Mouse (Mus musculus): ENCODE measurements around the gene Bcl2. TPM values are rescaled to one million over a fixed set of nuclear protein-coding genes. Genes with fewer than 3 reads are reported as not detected.

Bcl2 gene
- polyA plus RNA-seq, 1 experiment from 2014 or later: 2.4 TPM

DNA sequence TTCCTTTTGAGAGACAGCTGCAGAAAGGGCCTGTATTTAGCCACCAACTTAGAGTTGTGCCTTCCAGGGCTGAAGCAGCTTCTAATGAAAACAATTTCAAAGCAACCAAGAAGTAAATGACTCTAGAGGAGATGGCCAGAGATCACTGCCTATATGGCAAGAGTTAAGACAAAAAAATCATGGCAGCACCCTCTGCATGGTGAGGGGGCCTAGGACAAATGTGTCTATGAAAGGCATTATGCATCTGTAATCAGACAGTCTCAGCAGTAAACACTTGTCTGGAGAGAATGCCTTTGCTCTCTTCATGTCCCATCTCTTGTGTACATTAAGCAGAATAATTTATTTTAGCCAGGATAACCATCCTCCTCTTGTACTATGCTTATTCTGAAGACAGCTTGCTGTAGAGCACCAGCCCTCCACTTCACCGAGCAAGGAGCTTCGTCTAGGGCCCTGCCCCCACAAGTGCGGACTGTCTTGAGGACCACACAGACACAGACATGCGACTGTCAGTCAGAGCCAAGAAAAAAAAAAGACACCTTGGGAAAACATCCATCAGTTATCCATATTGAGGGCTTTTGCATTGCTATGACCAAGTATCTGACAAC, 126.1 kb downstream of the Bcl2 start:
- Histone ChIP-seq H3K9me3 (replicated peaks) (no peaks in the 10 kb centered on the region), H3K27me3 (replicated peaks) (no peaks in the 10 kb centered on the region), H3K4me3 (no peak overlapping the region), H3K4me1 (no peaks in the 10 kb centered on the region), H3K27ac (no peak overlapping the region), H3K36me3 (no peaks in the 10 kb centered on the region), H3K9ac (no peak overlapping the region), H3K4me2 (no peak overlapping the region)
- 77% methylated on average over 4 of the region's 4 CpGs for WGBS (ENCODE audit: insufficient replicate concordance)
- ATAC-seq: no peak

DNA sequence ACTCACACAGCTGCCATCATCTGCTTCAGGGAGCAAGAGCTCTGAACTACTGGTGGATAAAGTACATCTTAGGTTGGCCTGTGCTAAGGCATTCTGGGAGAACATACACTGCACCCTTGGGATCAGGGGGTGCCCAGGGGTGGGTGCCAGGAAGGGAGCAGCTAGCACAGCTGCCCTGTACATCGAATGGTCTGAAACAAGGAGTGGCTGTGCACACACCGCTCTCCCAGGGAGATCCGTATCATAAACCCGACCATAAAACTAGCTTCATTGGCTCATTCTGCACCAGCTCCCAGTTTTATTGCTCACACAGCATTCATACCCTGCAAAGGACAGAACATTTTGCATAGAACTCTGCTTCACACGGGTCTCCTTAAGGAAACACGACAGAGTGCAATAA, 127.3 kb downstream of the Bcl2 start:
- Histone ChIP-seq H3K4me3 (no peak overlapping the region), H3K9me3 (replicated peaks) (no peaks in the 10 kb centered on the region), H3K9ac (no peak overlapping the region), H3K4me2 (no peak overlapping the region), H3K36me3 (no peaks in the 10 kb centered on the region), H3K4me1 (no peaks in the 10 kb centered on the region), H3K27ac (no peak overlapping the region), H3K27me3 (replicated peaks) (no peaks in the 10 kb centered on the region)
- 75% methylated on average over 6 of the region's 6 CpGs for WGBS (ENCODE audit: insufficient replicate concordance)
- no peak for ATAC-seq

- no peak for ATAC-seq
- Histone ChIP-seq H3K27ac (no peak overlapping the region), H3K4me1 (no peaks in the 10 kb centered on the region), H3K27me3 (replicated peaks) (no peaks in the 10 kb centered on the region), H3K4me2 (no peak overlapping the region), H3K9ac (no peak overlapping the region), H3K9me3 (replicated peaks) (no peaks in the 10 kb centered on the region), H3K4me3 (no peak overlapping the region), H3K36me3 (no peaks in the 10 kb centered on the region)
These were observed 128.7 kb downstream of the Bcl2 start for GRCm38 (mm10) chr1:106585349-106585748.

DNA sequence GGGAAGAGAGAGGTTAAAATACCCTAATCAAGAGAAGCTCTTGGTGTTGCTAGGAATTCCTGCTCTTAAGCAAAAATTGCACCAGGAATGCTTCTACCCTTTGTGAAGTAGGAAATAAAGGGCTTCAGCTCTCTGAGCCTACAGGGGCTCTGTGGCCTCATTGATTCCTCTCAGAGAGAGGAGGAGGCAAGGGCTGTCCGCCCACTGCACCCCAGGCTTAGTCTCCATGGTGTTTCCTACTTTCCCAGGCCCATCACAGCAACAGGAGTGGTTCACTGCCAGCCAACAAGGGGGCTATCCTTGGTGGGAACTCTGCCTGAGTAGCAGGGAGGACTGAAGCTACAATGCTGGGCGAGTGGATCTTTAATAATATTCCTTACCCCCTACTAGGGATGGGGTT, 129.2 kb downstream of the Bcl2 start:
- WGBS (ENCODE audit: insufficient replicate concordance): 52% methylated on average over 2 of the region's 2 CpGs
- H3K4me3 ChIP-seq: no peak overlapping the region
- H3K27me3 ChIP-seq (replicated peaks): no peaks in the 10 kb centered on the region
- H3K4me1 ChIP-seq: no peaks in the 10 kb centered on the region
- no peak overlapping the region for H3K27ac ChIP-seq
- no peak for ATAC-seq
- H3K4me2 ChIP-seq: no peak overlapping the region
- H3K9me3 ChIP-seq (replicated peaks): no peaks in the 10 kb centered on the region
- no peaks in the 10 kb centered on the region for H3K36me3 ChIP-seq
- H3K9ac ChIP-seq: no peak overlapping the region

GRCm38 (mm10) chr1:106584273-106584672, 129.8 kb downstream of the Bcl2 start:
- no peak overlapping the region for H3K9ac ChIP-seq
- H3K36me3 ChIP-seq: no peaks in the 10 kb centered on the region
- no peaks in the 10 kb centered on the region for H3K27me3 ChIP-seq (replicated peaks)
- no peak overlapping the region for H3K4me2 ChIP-seq
- H3K9me3 ChIP-seq (replicated peaks): no peaks in the 10 kb centered on the region
- H3K4me1 ChIP-seq: no peaks in the 10 kb centered on the region
- 62% methylated on average over 4 of the region's 4 CpGs for WGBS (ENCODE audit: insufficient replicate concordance)
- no peak for ATAC-seq
- H3K27ac ChIP-seq: no peak overlapping the region
- H3K4me3 ChIP-seq: no peak overlapping the region

DNA sequence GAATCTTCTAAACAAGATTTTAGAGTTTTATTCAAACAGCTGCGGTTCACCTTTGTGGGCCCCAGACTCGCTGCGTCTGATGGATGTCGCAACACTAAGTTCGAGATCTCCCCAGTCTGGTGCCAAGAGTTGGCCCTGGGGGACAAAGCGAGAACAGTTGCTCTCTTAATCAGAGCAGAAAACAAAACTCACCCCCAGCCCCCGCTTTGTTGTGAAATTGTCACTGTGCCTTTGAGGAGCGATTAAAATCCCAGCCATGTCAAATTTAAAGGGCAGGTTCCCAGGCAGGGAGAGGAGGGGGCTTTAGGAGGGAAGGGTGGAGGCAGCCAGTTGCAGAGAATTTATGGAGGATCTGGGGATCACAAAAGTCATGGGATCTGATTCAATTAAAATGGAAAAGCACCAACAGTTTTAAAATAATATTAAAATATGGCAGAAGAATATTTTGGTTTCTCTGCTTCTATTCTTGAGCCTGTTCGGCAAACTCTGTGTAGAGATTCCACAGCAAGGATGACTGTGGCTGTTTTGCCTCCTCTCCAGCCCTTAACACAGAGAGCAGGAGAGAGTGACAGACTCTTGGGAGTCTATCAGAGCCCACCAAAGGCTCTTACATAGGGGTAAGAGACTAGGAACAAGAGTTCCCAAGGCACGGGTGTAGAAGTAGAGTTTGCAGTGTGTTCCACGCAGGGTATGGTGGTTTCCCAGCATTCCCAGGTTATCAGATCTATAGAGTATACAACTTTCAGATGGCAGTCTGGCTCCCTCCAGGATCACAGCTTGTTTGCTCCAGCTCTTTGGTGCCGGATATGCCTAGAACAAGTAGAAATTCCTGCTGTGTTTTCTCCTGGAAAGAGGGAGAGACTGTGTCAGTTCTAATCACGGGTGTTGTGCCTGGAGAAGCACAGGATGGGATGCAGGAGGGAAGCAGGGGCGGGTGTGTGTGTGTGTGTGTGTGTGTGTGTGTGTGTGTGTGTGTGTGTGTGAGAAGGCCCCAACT, 130.5 kb downstream of the Bcl2 start:
- Histone ChIP-seq H3K36me3 (no peaks in the 10 kb centered on the region), H3K4me3 (no peak overlapping the region), H3K27ac (no peak overlapping the region), H3K27me3 (replicated peaks) (no peaks in the 10 kb centered on the region), H3K9ac (no peak overlapping the region), H3K4me2 (no peak overlapping the region), H3K9me3 (replicated peaks) (no peaks in the 10 kb centered on the region), H3K4me1 (no peaks in the 10 kb centered on the region)
- WGBS (ENCODE audit: insufficient replicate concordance): 63% methylated on average over 14 of the region's 14 CpGs
- no peak for ATAC-seq

DNA sequence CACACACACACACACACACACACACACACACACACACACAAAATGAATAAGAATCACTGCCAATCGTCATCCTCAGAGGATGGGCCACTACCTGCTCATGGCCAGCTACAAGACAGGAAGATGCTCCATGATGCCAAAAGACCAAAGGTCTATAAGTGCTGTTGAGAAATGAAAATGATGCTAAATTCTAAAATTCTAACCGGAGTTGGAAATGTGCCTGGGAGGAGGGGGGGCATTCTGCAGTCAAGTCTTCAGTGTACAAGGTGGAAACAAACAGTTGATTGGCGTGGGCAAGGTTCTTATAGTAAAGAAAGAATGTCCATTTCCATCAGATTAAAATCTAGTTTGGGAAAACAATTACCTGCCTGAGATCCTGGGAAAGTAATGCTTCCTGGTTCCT, 131.3 kb downstream of the Bcl2 start:
- H3K9me3 ChIP-seq (replicated peaks): no peaks in the 10 kb centered on the region
- no peak overlapping the region for H3K9ac ChIP-seq
- no peaks in the 10 kb centered on the region for H3K27me3 ChIP-seq (replicated peaks)
- no peak for ATAC-seq
- WGBS (ENCODE audit: insufficient replicate concordance): 70% methylated on average over 3 of the region's 3 CpGs
- H3K4me2 ChIP-seq: no peak overlapping the region
- H3K4me1 ChIP-seq: no peaks in the 10 kb centered on the region
- H3K27ac ChIP-seq: no peak overlapping the region
- no peaks in the 10 kb centered on the region for H3K36me3 ChIP-seq
- no peak overlapping the region for H3K4me3 ChIP-seq

DNA sequence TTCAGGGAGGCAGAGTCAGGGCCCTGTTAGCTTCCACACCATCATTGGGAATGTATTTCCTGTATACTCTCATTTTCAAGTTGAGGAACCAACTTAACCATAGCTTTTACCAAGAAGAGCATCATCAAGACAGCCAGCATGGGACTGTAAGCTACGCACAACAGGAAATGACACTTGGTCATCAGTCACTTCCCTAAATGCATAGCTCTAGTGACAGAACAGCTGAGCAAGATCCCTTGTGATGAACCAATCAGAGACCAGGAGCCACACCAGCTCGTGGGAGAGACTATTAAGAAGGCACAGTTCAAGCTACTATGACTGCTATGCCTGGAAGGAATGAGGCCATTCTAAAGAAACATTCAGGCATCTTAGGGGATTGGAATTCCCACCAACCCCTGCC, 132.3 kb downstream of the Bcl2 start:
- Histone ChIP-seq H3K9me3 (replicated peaks) (no peaks in the 10 kb centered on the region), H3K27me3 (replicated peaks) (no peaks in the 10 kb centered on the region), H3K36me3 (no peaks in the 10 kb centered on the region), H3K9ac (no peak overlapping the region), H3K4me3 (no peak overlapping the region), H3K4me1 (no peaks in the 10 kb centered on the region), H3K4me2 (no peak overlapping the region), H3K27ac (no peak overlapping the region)
- no peak for ATAC-seq
- 20% methylated on average over 2 of the region's 2 CpGs for WGBS (ENCODE audit: insufficient replicate concordance)

DNA sequence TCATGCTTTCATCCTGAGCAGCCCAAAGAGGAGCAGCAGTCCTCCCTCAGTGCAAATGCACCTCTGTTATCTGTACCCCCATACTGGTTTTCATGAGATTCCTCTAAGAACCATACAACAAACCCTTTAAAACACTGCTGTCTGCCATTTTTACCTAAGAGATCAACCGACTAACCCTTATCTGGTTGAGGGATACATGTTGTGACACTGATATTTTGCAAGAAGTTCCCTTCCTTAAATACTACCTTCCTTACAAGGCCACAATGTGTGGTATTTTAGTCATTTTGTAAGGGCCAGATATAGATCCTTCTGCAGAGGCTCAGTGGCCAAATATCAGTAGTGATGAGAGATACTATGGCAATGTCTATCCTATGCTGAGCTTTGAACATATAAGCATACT, 134.3 kb downstream of the Bcl2 start:
- 35% methylated on average over 1 of the region's 1 CpGs for WGBS (ENCODE audit: insufficient replicate concordance)
- Histone ChIP-seq H3K4me2 (no peak overlapping the region), H3K9ac (no peak overlapping the region), H3K4me1 (no peaks in the 10 kb centered on the region), H3K27me3 (replicated peaks) (no peaks in the 10 kb centered on the region), H3K4me3 (no peak overlapping the region), H3K36me3 (no peaks in the 10 kb centered on the region), H3K9me3 (replicated peaks) (no peaks in the 10 kb centered on the region), H3K27ac (no peak overlapping the region)
- ATAC-seq: no peak

GRCm38 (mm10) chr1:106572506-106572905, 141.6 kb downstream of the Bcl2 start:
- Histone ChIP-seq H3K27me3 (replicated peaks) (no peaks in the 10 kb centered on the region), H3K27ac (no peak overlapping the region), H3K36me3 (no peaks in the 10 kb centered on the region), H3K9ac (no peak overlapping the region), H3K4me1 (no peaks in the 10 kb centered on the region), H3K4me3 (no peak overlapping the region), H3K9me3 (replicated peaks) (no peaks in the 10 kb centered on the region), H3K4me2 (no peak overlapping the region)
- no peak for ATAC-seq
- 55% methylated on average over 2 of the region's 2 CpGs for WGBS (ENCODE audit: insufficient replicate concordance)

- no peak overlapping the region for H3K4me3 ChIP-seq
- WGBS (ENCODE audit: insufficient replicate concordance): 61% methylated on average over 1 of the region's 1 CpGs
These were observed 143.2 kb downstream of the Bcl2 start for GRCm38 (mm10) chr1:106570870-106571269.

GRCm38 (mm10) chr1:106570366-106570765, 143.7 kb downstream of the Bcl2 start:
- no peak overlapping the region for H3K4me2 ChIP-seq
- no peak overlapping the region for H3K27ac ChIP-seq
- H3K9me3 ChIP-seq (replicated peaks): no peaks in the 10 kb centered on the region
- no peak overlapping the region for H3K9ac ChIP-seq
- 66% methylated on average over 6 of the region's 6 CpGs for WGBS (ENCODE audit: insufficient replicate concordance)
- no peaks in the 10 kb centered on the region for H3K4me1 ChIP-seq
- H3K36me3 ChIP-seq: no peaks in the 10 kb centered on the region
- H3K4me3 ChIP-seq: no peak overlapping the region
- no peak for ATAC-seq
- H3K27me3 ChIP-seq (replicated peaks): no peaks in the 10 kb centered on the region

More at GRCm38 (mm10) chr1:106570870-106571269, 143.2 kb downstream of the Bcl2 start:
- Histone ChIP-seq H3K4me1 (no peaks in the 10 kb centered on the region), H3K27ac (no peak overlapping the region), H3K36me3 (no peaks in the 10 kb centered on the region), H3K9me3 (replicated peaks) (no peaks in the 10 kb centered on the region), H3K27me3 (replicated peaks) (no peaks in the 10 kb centered on the region), H3K9ac (no peak overlapping the region), H3K4me2 (no peak overlapping the region)
- ATAC-seq: no peak

All from liver, embryonic 12.5 days (tissue).